Mouse (Mus musculus) testis, adult 2 months (tissue): ENCODE results near the gene Tespa1.

ENCODE experiments used
- CTCF ChIP-seq: fragments of 200-500 bp; IDR thresholded peaks from 2 replicates; pipeline ENCODE4 v1.5.1; 2012; ENCODE audit warnings: low read depth, mild to moderate bottlenecking, inconsistent platforms, low read length, moderate library complexity; ENCODE audit not compliant: control insufficient read depth, insufficient read depth, insufficient replicate concordance
- POLR2A ChIP-seq: fragments of 200-500 bp; IDR thresholded peaks from 2 replicates; pipeline ENCODE4 v1.6.1; 2012; ENCODE audit warnings: low read depth, mild to moderate bottlenecking, inconsistent platforms, low read length, moderate library complexity; ENCODE audit not compliant: control insufficient read depth

GRCm38 (mm10) chr10:130372491-130373173 lies 50.0 kb downstream of the Tespa1 start:
- no peak for TF ChIP-seq POLR2A
- no peak for TF ChIP-seq CTCF
